12 mouse cellular contexts compared by ENCODE assay signal in genomic region chr17:8389790-8390095, GRCm38 (mm10). TPM values are rescaled to one million over a fixed set of nuclear protein-coding genes. Genes with fewer than 3 reads are reported as not detected.
DNase-seq lines count a peak whose midpoint lies in the region; ATAC-seq and TF ChIP-seq lines count a peak whose summit lies in the region.
"Had no signal": no experiment of that assay in that cellular context is flagged by ENCODE, and none has a peak within 500 bp of the region (broad histone marks: within the 10 kb centered on the region; RNA-seq: fewer than 3 reads in every experiment).

No protein-coding gene starts in this region.

- TF ChIP-seq EP300 in heart, adult 2 months (IDR thresholded peaks at IDR 0.05; ENCODE audit: insufficient read depth, low read depth, low read length): no peak

- H3K4me1 ChIP-seq in heart, adult 2 months (ENCODE audit: control insufficient read depth, insufficient read depth, low read length): no peaks in the 10 kb centered on the region
- peaks cover 13% of the 10 kb centered on the region for H3K4me1 ChIP-seq in forebrain, embryonic 13.5 days
- peaks cover 10% of the 10 kb centered on the region for H3K4me1 ChIP-seq in midbrain, embryonic 14.5 days (ENCODE audit: control insufficient read depth, insufficient read depth, low read length)

- H3K79me2 ChIP-seq in heart, adult 2 months (replicated peaks; ENCODE audit: control insufficient read depth, insufficient read depth, low read length): no peaks in the 10 kb centered on the region

- H3K27me3 ChIP-seq in heart, adult 2 months (ENCODE audit: control insufficient read depth, insufficient read depth, low read length): peaks cover 9% of the 10 kb centered on the region
- peaks cover 44% of the 10 kb centered on the region for H3K27me3 ChIP-seq in forebrain, embryonic 13.5 days
- H3K27me3 ChIP-seq in midbrain, embryonic 14.5 days (ENCODE audit: control insufficient read depth, insufficient read depth, low read length): peaks cover 32% of the 10 kb centered on the region

- no peak overlapping the region for H3K27ac ChIP-seq in heart, adult 2 months
- no peak overlapping the region for H3K27ac ChIP-seq in layer of hippocampus, adult 2 months
- H3K27ac ChIP-seq in forebrain, embryonic 13.5 days: no peak overlapping the region
- no peak overlapping the region for H3K27ac ChIP-seq in midbrain, embryonic 14.5 days (replicated peaks; ENCODE audit: low read depth, low read length)

- H3K4me2 ChIP-seq in forebrain, embryonic 13.5 days: peak overlapping the region; percentile 59
- peak overlapping the region; percentile 49 for H3K4me2 ChIP-seq in midbrain, embryonic 14.5 days (ENCODE audit: low read length)

- ATAC-seq in forebrain, embryonic 13.5 days: no peak
- no peak for ATAC-seq in midbrain, embryonic 14.5 days (ENCODE audit: low FRiP score, low TSS enrichment)

- H3K9me3 ChIP-seq in forebrain, embryonic 13.5 days (replicated peaks): no peaks in the 10 kb centered on the region
- H3K9me3 ChIP-seq in midbrain, embryonic 14.5 days (ENCODE audit: control insufficient read depth, low read length): no peaks in the 10 kb centered on the region

- no peak for TF ChIP-seq POLR2A in heart, adult 2 months (IDR thresholded peaks at IDR 0.05; ENCODE audit: insufficient read depth, low read depth, low read length)

- H3K9ac ChIP-seq in heart, adult 2 months (ENCODE audit: low read depth, low read length): no peak overlapping the region
- H3K9ac ChIP-seq in forebrain, embryonic 13.5 days: no peak overlapping the region
- no peak overlapping the region; the same call in 1 of the 2 replicates for H3K9ac ChIP-seq in midbrain, embryonic 14.5 days (replicated peaks; ENCODE audit: low read length)

- H3K36me3 ChIP-seq in heart, adult 2 months (ENCODE audit: control insufficient read depth, insufficient read depth, low read length): no peaks in the 10 kb centered on the region
- H3K36me3 ChIP-seq in forebrain, embryonic 13.5 days (ENCODE audit: poor library complexity, severe bottlenecking): no peaks in the 10 kb centered on the region
- no peaks in the 10 kb centered on the region for H3K36me3 ChIP-seq in midbrain, embryonic 14.5 days (ENCODE audit: control insufficient read depth, insufficient read depth, low read length)

- H3K4me3 ChIP-seq in heart, adult 2 months: no peak overlapping the region
- peak overlapping the region; percentile 51; the same call in 1 of the 2 replicates for H3K4me3 ChIP-seq in layer of hippocampus, adult 2 months
- H3K4me3 ChIP-seq in forebrain, embryonic 13.5 days: peak overlapping the region; percentile 35; the same call in 1 of the 2 replicates
- peak overlapping the region; percentile 30 for H3K4me3 ChIP-seq in midbrain, embryonic 14.5 days (replicated peaks; ENCODE audit: low read depth, low read length)

- TF ChIP-seq CTCF in heart, adult 2 months (IDR thresholded peaks at IDR 0.05): peak; percentile 29
- TF ChIP-seq CTCF in layer of hippocampus, adult 2 months (conservative IDR thresholded peaks at IDR 0.05): no peak

- no peak for DNase-seq in heart, adult 2 months
- no peak for DNase-seq in heart, postnatal 4 days
- no peak for DNase-seq in layer of hippocampus, adult 2 months (ENCODE audit: low spot score in 2 of 2)
- no peak for DNase-seq in layer of hippocampus, adult 18-20 months (ENCODE audit: low spot score in 2 of 2)
- DNase-seq in midbrain, embryonic 14.5 days: no peak
- DNase-seq in adrenal gland, postnatal 25 days: no peak
- no peak for DNase-seq in thymus, postnatal 25 days
- DNase-seq: adrenal gland, postnatal 10 days; cerebellum, postnatal 36 days; kidney, adult 2 months had no signal

- WGBS in heart, adult 2 months: 11% methylated on average over 10 of the region's 10 CpGs
- WGBS in forebrain, embryonic 13.5 days: 2% methylated on average over 10 of the region's 10 CpGs
- WGBS in midbrain, embryonic 14.5 days: 8% methylated on average over 10 of the region's 10 CpGs

- intact Hi-C loops in heart, adult 2 months (cut with DNase I): loop anchor here (2.0 kb wide), 1 partner anchor 71 kb away; no protein-coding TSS in a partner anchor

RNA-seq across cellular contexts. Expression of gene T2, which starts 34.0 kb away (rescaled TPM):
- under 1 TPM; 0.36 to 0.47 TPM for total RNA-seq in heart, adult 2 months (2021)
- polyA plus RNA-seq in heart, adult 2 months (2012; rRNA removed): 1.1 and 1.4 TPM in 2 replicates
- total RNA-seq in heart, postnatal 4 days (2021): under 1 TPM; 0.48 to 0.56 TPM
- under 1 TPM; 0.37 to 0.97 TPM for total RNA-seq in layer of hippocampus, adult 2 months (2021)
- total RNA-seq in layer of hippocampus, adult 18-20 months (2021): 1 to 10 TPM in 1 of 2 experiments, under 1 TPM in 1; 0.38 to 1.8 TPM
- 0.41 and 0.53 TPM in 2 replicates for polyA plus RNA-seq in forebrain, embryonic 13.5 days (2015; fragmentation: Nextera tagmentation; extraction: Ambion mirVana)
- 0.39 and 0.82 TPM in 2 replicates for polyA plus RNA-seq in midbrain, embryonic 14.5 days (2014; fragmentation: Nextera tagmentation; extraction: Ambion mirVana)
- not detected in 2 replicates for total RNA-seq in adrenal gland, postnatal 25 days (2021)

RNA-seq across cellular contexts. Expression of gene T, which starts 44.5 kb away (rescaled TPM):
- total RNA-seq in heart, adult 2 months (2021): not detected
- not detected in 2 replicates for polyA plus RNA-seq in heart, adult 2 months (2012; rRNA removed)
- total RNA-seq in heart, postnatal 4 days (2021): not detected
- not detected for total RNA-seq in layer of hippocampus, adult 2 months (2021)
- total RNA-seq in layer of hippocampus, adult 18-20 months (2021): not detected
- 0.28 and 0.70 TPM in 2 replicates for polyA plus RNA-seq in forebrain, embryonic 13.5 days (2015; fragmentation: Nextera tagmentation; extraction: Ambion mirVana)
- 0.39 and 0.43 TPM in 2 replicates for polyA plus RNA-seq in midbrain, embryonic 14.5 days (2014; fragmentation: Nextera tagmentation; extraction: Ambion mirVana)
- total RNA-seq in adrenal gland, postnatal 25 days (2021): not detected in 2 replicates
- total RNA-seq: adrenal gland, postnatal 10 days; left cerebral cortex, postnatal 14 days had no signal
- polyA plus RNA-seq: kidney, adult 2 months had no signal

RNA-seq across cellular contexts. Expression of gene Prr18, which starts 52.5 kb away (rescaled TPM):
- under 1 TPM; 0.07 to 0.13 TPM for total RNA-seq in heart, adult 2 months (2021)
- polyA plus RNA-seq in heart, adult 2 months (2012; rRNA removed): 0.18 and 0.23 TPM in 2 replicates
- total RNA-seq in heart, postnatal 4 days (2021): under 1 TPM; 0.17 to 0.18 TPM
- total RNA-seq in layer of hippocampus, adult 2 months (2021): 10 to 100 TPM; 18.0 to 19.3 TPM
- total RNA-seq in layer of hippocampus, adult 18-20 months (2021): 10 to 100 TPM; 23.0 to 26.6 TPM
- polyA plus RNA-seq in forebrain, embryonic 13.5 days (2015; fragmentation: Nextera tagmentation; extraction: Ambion mirVana): 5.1 TPM in 2 replicates
- polyA plus RNA-seq in midbrain, embryonic 14.5 days (2014; fragmentation: Nextera tagmentation; extraction: Ambion mirVana): 18.3 and 20.6 TPM in 2 replicates
- total RNA-seq in adrenal gland, postnatal 25 days (2021): 0.43 and 0.95 TPM in 2 replicates
